Mouse (Mus musculus): ENCODE measurements around the gene Smim22. TPM values are rescaled to one million over a fixed set of nuclear protein-coding genes. Genes with fewer than 3 reads are reported as not detected.

Gene Smim22
- polyA plus RNA-seq, 1 experiment from 2014 or later: 4.6 TPM

Other genes starting within 250 kb of the Smim22 start
- gene Cdip1, start 217.0 kb upstream of the Smim22 start, polyA plus RNA-seq (2015; fragmentation: Nextera tagmentation; extraction: Ambion mirVana): 111 and 116 TPM in 2 replicates
- gene 4930562C15Rik, start 171.9 kb upstream of the Smim22 start, polyA plus RNA-seq (2015; fragmentation: Nextera tagmentation; extraction: Ambion mirVana): 0.65 TPM in 2 replicates
- 53.7 and 54.1 TPM in 2 replicates for gene Ubald1, start 127.0 kb upstream of the Smim22 start, polyA plus RNA-seq (2015; fragmentation: Nextera tagmentation; extraction: Ambion mirVana)
- 107 and 115 TPM in 2 replicates for gene Mgrn1, start 121.0 kb upstream of the Smim22 start, polyA plus RNA-seq (2015; fragmentation: Nextera tagmentation; extraction: Ambion mirVana)
- 128 and 131 TPM in 2 replicates for gene Nudt16l1, start 68.5 kb upstream of the Smim22 start, polyA plus RNA-seq (2015; fragmentation: Nextera tagmentation; extraction: Ambion mirVana)
- gene Anks3, start 43.1 kb upstream of the Smim22 start, polyA plus RNA-seq (2015; fragmentation: Nextera tagmentation; extraction: Ambion mirVana): 73.4 and 77.6 TPM in 2 replicates
- gene Sept12, start 9.4 kb upstream of the Smim22 start, polyA plus RNA-seq (2015; fragmentation: Nextera tagmentation; extraction: Ambion mirVana): not detected in 2 replicates
- 153 and 161 TPM in 2 replicates for gene Rogdi, start 6.3 kb downstream of the Smim22 start, polyA plus RNA-seq (2015; fragmentation: Nextera tagmentation; extraction: Ambion mirVana)
- gene Glyr1, start 42.6 kb downstream of the Smim22 start, polyA plus RNA-seq (2015; fragmentation: Nextera tagmentation; extraction: Ambion mirVana): 206 and 209 TPM in 2 replicates
- gene Ubn1, start 42.8 kb downstream of the Smim22 start, polyA plus RNA-seq (2015; fragmentation: Nextera tagmentation; extraction: Ambion mirVana): 16.0 and 16.3 TPM in 2 replicates
- gene Ppl, start 125.1 kb downstream of the Smim22 start, polyA plus RNA-seq (2015; fragmentation: Nextera tagmentation; extraction: Ambion mirVana): 0.25 TPM in 2 replicates
- 0.66 and 0.76 TPM in 2 replicates for gene Sec14l5, start 139.8 kb downstream of the Smim22 start, polyA plus RNA-seq (2015; fragmentation: Nextera tagmentation; extraction: Ambion mirVana)
- 11.9 and 12.1 TPM in 2 replicates for gene Nagpa, start 196.7 kb downstream of the Smim22 start, polyA plus RNA-seq (2015; fragmentation: Nextera tagmentation; extraction: Ambion mirVana)
- gene AU021092, start 215.0 kb downstream of the Smim22 start, polyA plus RNA-seq (2015; fragmentation: Nextera tagmentation; extraction: Ambion mirVana): 12.7 and 14.9 TPM in 2 replicates
- gene Alg1, start 226.3 kb downstream of the Smim22 start, polyA plus RNA-seq (2015; fragmentation: Nextera tagmentation; extraction: Ambion mirVana): 36.2 and 38.1 TPM in 2 replicates
- 8.9 and 11.4 TPM in 2 replicates for gene Eef2kmt, start 248.7 kb downstream of the Smim22 start, polyA plus RNA-seq (2015; fragmentation: Nextera tagmentation; extraction: Ambion mirVana)